Mouse (Mus musculus): ENCODE results near the gene Gm42417.

DNA sequence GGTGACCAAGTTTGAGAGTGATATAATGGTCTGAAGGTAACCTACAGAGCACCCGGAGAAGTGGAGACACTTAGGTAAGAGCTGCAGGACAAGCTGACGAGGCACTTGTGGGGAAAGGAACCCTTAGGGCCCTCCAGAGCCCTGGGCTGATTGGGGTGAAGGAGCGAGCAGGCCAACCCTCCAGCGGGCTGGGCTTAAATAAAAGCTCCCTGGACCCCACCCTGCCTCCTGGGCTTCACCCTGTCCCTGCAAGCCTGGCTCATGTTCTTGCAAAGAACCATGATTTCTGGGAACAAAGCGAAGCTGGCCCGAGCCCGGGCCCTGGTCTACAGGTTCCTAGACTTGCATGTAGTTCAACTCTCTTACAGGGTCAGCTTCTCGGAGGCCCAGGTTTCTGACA, 34.3 kb upstream of the Gm42417 start:
- no peak for TF ChIP-seq CTCF (IDR thresholded peaks at IDR 0.05; ENCODE audit: control insufficient read depth, insufficient read depth, insufficient read length)
- TF ChIP-seq CEBPB (IDR thresholded peaks at IDR 0.05; ENCODE audit: low read depth) = no peak
- TF ChIP-seq MYOD1 (IDR thresholded peaks at IDR 0.05; ENCODE audit: control insufficient read depth, insufficient read length, low read depth) = no peak
- TF ChIP-seq MAX (IDR thresholded peaks at IDR 0.05) = no peak
- TF ChIP-seq USF1 (IDR thresholded peaks at IDR 0.05; ENCODE audit: low read depth) = no peak
- no peak for TF ChIP-seq MYOG (IDR thresholded peaks at IDR 0.05; ENCODE audit: control insufficient read depth, extremely low read depth, insufficient read length)
